Mouse (Mus musculus): ENCODE data around the gene Slc30a2. TPM values are rescaled to one million over a fixed set of nuclear protein-coding genes. Genes with fewer than 3 reads are reported as not detected.

Slc30a2 gene
- total and polyA plus RNA-seq, 2 experiments from 2014 or later, result 0.18 TPM; not detected in 1

DNA sequence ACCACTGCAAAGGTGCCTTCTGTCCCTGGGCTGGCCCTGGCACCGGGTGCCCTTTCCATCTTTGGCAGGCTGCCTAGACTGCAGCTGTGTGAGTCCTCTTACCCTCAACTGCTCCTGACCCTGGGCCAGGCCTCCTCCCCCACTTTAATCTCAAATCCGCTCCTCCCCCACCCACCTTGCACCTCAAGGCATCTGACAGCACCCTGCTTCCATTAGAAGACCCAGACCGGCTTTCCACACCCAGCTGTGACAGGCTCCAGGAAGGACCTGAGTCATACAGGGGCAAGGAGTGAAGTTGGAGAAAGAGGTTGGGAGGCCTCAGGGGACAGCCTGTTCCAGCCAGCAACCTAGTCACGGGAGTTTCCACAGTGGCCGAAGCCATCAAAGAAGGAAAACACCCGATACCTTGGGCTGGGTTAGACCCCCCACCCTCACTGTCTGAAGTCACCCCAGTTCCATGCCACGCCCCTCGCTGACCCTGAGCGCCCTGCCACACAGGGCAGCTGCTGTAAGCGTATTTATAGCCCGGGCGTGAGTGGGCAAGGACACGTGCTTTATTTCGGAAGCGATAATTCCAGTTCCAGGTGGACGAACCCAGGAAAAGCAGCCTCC is 13.0 kb downstream of the Slc30a2 start:
- no peak overlapping the region for H3K4me2 ChIP-seq (ENCODE audit: low read depth, low read length)
- H3K9me3 ChIP-seq (ENCODE audit: low read length), result no peaks in the 10 kb centered on the region
- DNase-seq (ENCODE audit: low spot score), result no peak
- ATAC-seq, result no peak
- TF ChIP-seq CTCF (IDR thresholded peaks at IDR 0.05; ENCODE audit: low read depth), result no peak
- 0 out of 2 replicates have a peak, but pooled peaks cover 3% of the 10 kb centered on the region for H3K27me3 ChIP-seq (ENCODE audit: insufficient read depth, low read length)
- H3K27ac ChIP-seq, result no peak overlapping the region
- WGBS, result 54% methylated on average over 16 of the region's 16 CpGs
- H3K9ac ChIP-seq (replicated peaks; ENCODE audit: low read length), result no peak overlapping the region
- no peak overlapping the region for H3K4me3 ChIP-seq (ENCODE audit: low read length)
- H3K4me1 ChIP-seq (ENCODE audit: insufficient read depth, low read length), result no peaks in the 10 kb centered on the region; the same call in 1 of the 2 replicates
- H3K36me3 ChIP-seq (ENCODE audit: insufficient read depth, low read length), result no peaks in the 10 kb centered on the region

DNA sequence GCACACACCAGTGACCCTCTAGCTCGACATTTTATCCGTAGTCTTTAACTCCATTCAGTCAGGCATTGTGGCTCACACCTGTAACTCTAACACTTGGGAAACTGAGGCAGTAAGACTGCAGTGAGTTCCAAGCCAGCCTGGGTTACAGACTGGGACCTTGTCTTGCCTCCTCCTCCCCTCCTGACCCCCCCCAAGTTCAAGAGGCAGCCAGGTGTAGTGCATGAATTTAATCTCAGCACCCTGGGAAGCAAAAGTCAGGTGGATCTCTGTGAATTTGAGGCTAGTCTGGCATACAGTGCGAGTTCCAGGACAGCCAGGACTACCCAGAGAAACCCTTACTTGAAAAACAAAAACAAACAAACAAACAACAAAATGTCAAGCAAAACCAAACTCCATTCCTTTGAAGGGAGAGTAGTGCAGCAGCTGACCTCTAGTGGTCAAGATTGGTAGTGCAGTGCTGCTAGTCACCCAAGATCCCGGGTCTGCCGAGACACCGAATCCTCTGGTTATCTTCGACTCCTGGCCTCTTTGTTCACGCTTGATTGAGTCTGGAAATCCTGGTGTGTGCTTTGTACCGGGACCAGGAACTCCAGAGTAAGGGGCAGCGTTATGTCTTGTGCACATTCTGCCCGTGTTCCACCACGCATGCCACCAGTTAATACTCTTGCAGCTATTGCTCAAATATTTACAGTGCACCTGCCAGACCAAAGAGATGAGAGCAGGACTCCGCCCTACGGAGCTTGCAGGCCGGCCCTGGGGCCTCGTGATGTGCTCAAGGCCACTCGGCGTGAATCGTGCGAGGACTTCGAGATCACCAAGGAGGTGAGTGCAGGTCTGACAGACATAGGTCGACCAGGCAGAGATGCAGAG is 13.8 kb downstream of the Slc30a2 start:
- peak; percentile 99 for TF ChIP-seq CTCF (IDR thresholded peaks at IDR 0.05; ENCODE audit: low read depth)
- Histone ChIP-seq H3K9ac (replicated peaks; ENCODE audit: low read length) (peak overlapping the region; percentile 40; the same call in 1 of the 2 replicates), H3K27me3 (ENCODE audit: insufficient read depth, low read length) (0 out of 2 replicates have a peak, but pooled peaks cover 3% of the 10 kb centered on the region), H3K27ac (no peak overlapping the region), H3K4me1 (ENCODE audit: insufficient read depth, low read length) (no peaks in the 10 kb centered on the region; the same call in 1 of the 2 replicates), H3K4me3 (ENCODE audit: low read length) (peak overlapping the region; percentile 23), H3K4me2 (ENCODE audit: low read depth, low read length) (peak overlapping the region; percentile 55), H3K36me3 (ENCODE audit: insufficient read depth, low read length) (no peaks in the 10 kb centered on the region), H3K9me3 (ENCODE audit: low read length) (no peaks in the 10 kb centered on the region)
- WGBS, result 20% methylated on average over 22 of the region's 22 CpGs
- peak; percentile 89 for DNase-seq (ENCODE audit: low spot score)
- no peak; the same call in 1 of the 2 replicates for ATAC-seq

DNA sequence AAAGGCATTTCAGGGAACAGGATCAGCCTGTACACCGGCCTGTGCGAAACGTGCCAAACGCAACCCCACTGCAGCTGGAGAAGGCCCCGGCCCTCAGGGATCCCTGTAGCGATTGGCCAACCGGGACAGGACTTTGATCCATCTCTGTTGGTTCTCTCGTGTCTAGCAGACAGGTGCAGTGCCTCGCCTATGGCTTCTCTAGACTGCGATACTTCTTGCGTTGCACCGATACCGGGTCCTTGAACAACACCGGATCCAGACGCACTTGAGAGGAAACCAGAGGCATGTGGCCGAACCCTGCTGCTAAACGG is 14.4 kb downstream of the Slc30a2 start:
- Histone ChIP-seq H3K9ac (replicated peaks; ENCODE audit: low read length) (peak overlapping the region; percentile 40; the same call in 1 of the 2 replicates), H3K4me1 (ENCODE audit: insufficient read depth, low read length) (no peaks in the 10 kb centered on the region; the same call in 1 of the 2 replicates), H3K36me3 (ENCODE audit: insufficient read depth, low read length) (no peaks in the 10 kb centered on the region), H3K4me3 (ENCODE audit: low read length) (peak overlapping the region; percentile 23), H3K4me2 (ENCODE audit: low read depth, low read length) (peak overlapping the region; percentile 55), H3K27ac (no peak overlapping the region), H3K9me3 (ENCODE audit: low read length) (no peaks in the 10 kb centered on the region), H3K27me3 (ENCODE audit: insufficient read depth, low read length) (0 out of 2 replicates have a peak, but pooled peaks cover 3% of the 10 kb centered on the region)
- 40% methylated on average over 17 of the region's 17 CpGs for WGBS
- no peak for TF ChIP-seq CTCF (IDR thresholded peaks at IDR 0.05; ENCODE audit: low read depth)
- DNase-seq (ENCODE audit: low spot score) (no peak), ATAC-seq (no peak)

GRCm38 (mm10) chr4:134359649-134360048 is 16.7 kb downstream of the Slc30a2 start:
- TF ChIP-seq CTCF (IDR thresholded peaks at IDR 0.05; ENCODE audit: low read depth), result no peak
- ATAC-seq (no peak), DNase-seq (ENCODE audit: low spot score) (no peak)
- H3K4me3 ChIP-seq (ENCODE audit: low read length), result no peak overlapping the region
- H3K4me2 ChIP-seq (ENCODE audit: low read depth, low read length), result no peak overlapping the region
- WGBS, result 86% methylated on average over 6 of the region's 6 CpGs
- no peaks in the 10 kb centered on the region for H3K9me3 ChIP-seq (ENCODE audit: low read length)
- H3K36me3 ChIP-seq (ENCODE audit: insufficient read depth, low read length), result no peaks in the 10 kb centered on the region
- H3K4me1 ChIP-seq (ENCODE audit: insufficient read depth, low read length), result no peaks in the 10 kb centered on the region; the same call in 1 of the 2 replicates
- no peak overlapping the region for H3K9ac ChIP-seq (replicated peaks; ENCODE audit: low read length)
- H3K27me3 ChIP-seq (ENCODE audit: insufficient read depth, low read length), result 0 out of 2 replicates have a peak, but pooled peaks cover 3% of the 10 kb centered on the region
- H3K27ac ChIP-seq, result no peak overlapping the region

- no peak for ATAC-seq
- H3K27ac ChIP-seq, result no peak overlapping the region
- H3K4me1 ChIP-seq (ENCODE audit: insufficient read depth, low read length), result no peaks in the 10 kb centered on the region; the same call in 1 of the 2 replicates
- no peak for DNase-seq (ENCODE audit: low spot score)
- 0 out of 2 replicates have a peak, but pooled peaks cover 3% of the 10 kb centered on the region for H3K27me3 ChIP-seq (ENCODE audit: insufficient read depth, low read length)
- 50% methylated on average over 5 of the region's 5 CpGs for WGBS
- no peaks in the 10 kb centered on the region for H3K9me3 ChIP-seq (ENCODE audit: low read length)
- H3K4me3 ChIP-seq (ENCODE audit: low read length), result no peak overlapping the region
- no peak overlapping the region for H3K9ac ChIP-seq (replicated peaks; ENCODE audit: low read length)
- H3K36me3 ChIP-seq (ENCODE audit: insufficient read depth, low read length), result no peaks in the 10 kb centered on the region
- no peak overlapping the region for H3K4me2 ChIP-seq (ENCODE audit: low read depth, low read length)
- TF ChIP-seq CTCF (IDR thresholded peaks at IDR 0.05; ENCODE audit: low read depth), result no peak
Observed at GRCm38 (mm10) chr4:134361215-134361614, 18.2 kb downstream of the Slc30a2 start.

- H3K9me3 ChIP-seq (ENCODE audit: low read length), result no peaks in the 10 kb centered on the region
- WGBS, result 61% methylated on average over 9 of the region's 9 CpGs
- DNase-seq (ENCODE audit: low spot score), result no peak
- no peak overlapping the region for H3K4me3 ChIP-seq (ENCODE audit: low read length)
- no peak for ATAC-seq
- no peak overlapping the region for H3K9ac ChIP-seq (replicated peaks; ENCODE audit: low read length)
- no peak for TF ChIP-seq CTCF (IDR thresholded peaks at IDR 0.05; ENCODE audit: low read depth)
- H3K27ac ChIP-seq, result no peak overlapping the region
- H3K4me1 ChIP-seq (ENCODE audit: insufficient read depth, low read length), result no peaks in the 10 kb centered on the region; the same call in 1 of the 2 replicates
- no peaks in the 10 kb centered on the region for H3K36me3 ChIP-seq (ENCODE audit: insufficient read depth, low read length)
- H3K27me3 ChIP-seq (ENCODE audit: insufficient read depth, low read length), result 0 out of 2 replicates have a peak, but pooled peaks cover 3% of the 10 kb centered on the region
- H3K4me2 ChIP-seq (ENCODE audit: low read depth, low read length), result no peak overlapping the region
Observed at GRCm38 (mm10) chr4:134362124-134362523, 19.1 kb downstream of the Slc30a2 start.
